Mouse (Mus musculus) testis, adult 2 months (tissue): ENCODE measurements around the gene Cabp1. TPM values are rescaled to one million over a fixed set of nuclear protein-coding genes. Genes with fewer than 3 reads are reported as not detected.

Experiments
- H3K27ac ChIP-seq: fragments of 200-500 bp; 2 replicates; pipeline ENCODE4 v1.5.1; 2012; ENCODE audit warnings: low read depth, low read length; ENCODE audit not compliant: control insufficient read depth, insufficient read depth
- H3K27me3 ChIP-seq: fragments of 200-500 bp; 2 replicates; pipeline ENCODE4 v1.6.1; 2012; ENCODE audit warnings: mild to moderate bottlenecking, low read length, moderate library complexity; ENCODE audit not compliant: control insufficient read depth, insufficient read depth
- H3K36me3 ChIP-seq: fragments of 200-500 bp; 2 replicates; pipeline ENCODE4 v1.6.1; 2012; ENCODE audit warnings: mild to moderate bottlenecking, low read length; ENCODE audit not compliant: control insufficient read depth, insufficient read depth
- H3K4me1 ChIP-seq: fragments of 200-500 bp; 2 replicates; pipeline ENCODE4 v1.6.1; 2012; ENCODE audit warnings: low read length; ENCODE audit not compliant: control insufficient read depth, insufficient read depth
- H3K4me3 ChIP-seq: fragments of 200-500 bp; 2 replicates; pipeline ENCODE4 v1.5.1; 2012; ENCODE audit warnings: low read depth, mild to moderate bottlenecking, low read length, moderate library complexity, mixed read lengths; ENCODE audit not compliant: control insufficient read depth
- CTCF ChIP-seq: fragments of 200-500 bp; IDR thresholded peaks from 2 replicates; pipeline ENCODE4 v1.5.1; 2012; ENCODE audit warnings: low read depth, mild to moderate bottlenecking, inconsistent platforms, low read length, moderate library complexity; ENCODE audit not compliant: control insufficient read depth, insufficient read depth, insufficient replicate concordance
- POLR2A ChIP-seq: fragments of 200-500 bp; IDR thresholded peaks from 2 replicates; pipeline ENCODE4 v1.6.1; 2012; ENCODE audit warnings: low read depth, mild to moderate bottlenecking, inconsistent platforms, low read length, moderate library complexity; ENCODE audit not compliant: control insufficient read depth
- polyA plus RNA-seq: library from polyadenylated mRNA; depleted of rRNA; stranded (reverse); fragments of >200 nt; gene quantifications from 2 replicates; pipeline ENCODE4 v1.2.3, GENCODE M21; 2012

The Cabp1 gene
- polyA plus RNA-seq, 1 experiment = 9.1 TPM

- peaks cover 13% of the 10 kb centered on the region for H3K4me1 ChIP-seq
- H3K4me3 ChIP-seq = no peak overlapping the region
- no peak for TF ChIP-seq POLR2A
- H3K36me3 ChIP-seq = no peaks in the 10 kb centered on the region
- H3K27ac ChIP-seq = no peak overlapping the region
- no peaks in the 10 kb centered on the region for H3K27me3 ChIP-seq
Observed at GRCm38 (mm10) chr5:115233031-115233780, 39.0 kb upstream of the Cabp1 start.

- Histone ChIP-seq H3K36me3 (no peaks in the 10 kb centered on the region), H3K27me3 (no peaks in the 10 kb centered on the region), H3K4me1 (peaks cover 18% of the 10 kb centered on the region), H3K27ac (no peak overlapping the region), H3K4me3 (no peak overlapping the region)
- TF ChIP-seq POLR2A (no peak), CTCF (no peak)
Observed at GRCm38 (mm10) chr5:115232516-115232915, 38.3 kb upstream of the Cabp1 start.

DNA sequence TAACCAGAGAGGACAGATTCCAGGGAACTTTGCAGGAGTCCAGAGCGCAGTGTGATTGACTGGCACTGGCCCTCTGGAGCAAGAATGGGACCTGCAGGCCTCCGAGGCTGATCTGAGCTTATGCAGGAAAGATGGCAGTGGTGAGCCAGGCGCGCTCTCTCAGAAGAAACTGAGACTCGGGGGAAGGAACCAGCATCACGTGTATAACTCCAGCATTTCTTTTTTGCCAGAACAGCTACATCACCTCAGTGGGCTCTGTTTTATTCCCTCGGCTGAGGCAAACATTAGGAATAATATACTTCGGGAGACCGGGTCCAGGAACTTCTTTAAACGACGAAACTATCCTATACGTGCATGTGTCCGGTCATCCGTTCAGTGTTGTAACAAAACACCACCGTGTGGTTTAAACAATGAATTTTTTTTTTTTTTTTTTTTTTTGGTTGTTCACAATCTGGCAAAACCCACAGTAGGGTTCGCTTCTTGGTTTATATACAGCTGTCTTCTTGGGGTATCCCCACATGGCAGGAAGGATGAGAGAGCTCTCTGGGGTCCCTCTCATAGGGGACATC is 37.5 kb upstream of the Cabp1 start:
- H3K4me3 ChIP-seq = no peak overlapping the region
- no peaks in the 10 kb centered on the region for H3K27me3 ChIP-seq
- H3K4me1 ChIP-seq = peaks cover 16% of the 10 kb centered on the region
- TF ChIP-seq POLR2A = no peak
- TF ChIP-seq CTCF = no peak
- no peak overlapping the region for H3K27ac ChIP-seq
- H3K36me3 ChIP-seq = no peaks in the 10 kb centered on the region

DNA sequence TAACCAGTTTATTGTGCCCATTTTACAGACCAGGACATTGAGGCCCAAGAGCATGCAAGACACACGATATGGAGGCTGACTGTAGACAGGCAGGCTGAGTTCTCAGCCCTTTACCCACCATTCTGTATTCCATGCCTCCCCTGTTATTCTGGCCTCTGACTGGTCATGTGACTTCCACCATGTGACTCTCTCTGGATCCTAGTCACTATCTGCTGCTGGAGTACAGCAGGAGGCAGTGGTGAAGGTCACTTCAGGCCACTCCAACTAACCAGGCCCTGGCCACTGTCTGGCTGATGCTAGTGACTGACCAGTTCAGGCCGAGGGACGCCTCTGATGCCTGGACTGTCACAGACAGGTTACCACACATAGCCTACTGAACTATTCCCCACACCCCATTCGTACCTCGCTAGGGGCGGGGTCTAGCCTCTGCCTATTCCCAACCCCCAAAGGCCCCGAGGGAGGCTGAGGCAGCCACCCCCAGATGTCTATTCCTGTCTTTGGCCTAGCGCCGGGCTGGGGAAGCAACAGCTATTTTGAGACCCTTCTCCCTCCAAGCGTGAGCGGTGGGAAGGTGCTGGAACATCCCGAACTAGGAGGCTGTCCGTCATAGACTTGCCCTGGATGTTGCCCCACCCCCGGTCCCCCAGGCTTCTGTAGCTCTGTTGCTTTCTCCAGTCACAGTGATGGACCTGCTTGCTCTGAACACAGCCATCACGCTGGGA is 36.8 kb upstream of the Cabp1 start:
- Histone ChIP-seq H3K4me3 (no peak overlapping the region), H3K27me3 (no peaks in the 10 kb centered on the region), H3K36me3 (no peaks in the 10 kb centered on the region), H3K27ac (no peak overlapping the region), H3K4me1 (peaks cover 19% of the 10 kb centered on the region)
- TF ChIP-seq CTCF (no peak), POLR2A (no peak)

GRCm38 (mm10) chr5:115222485-115222884 is 28.3 kb upstream of the Cabp1 start:
- H3K4me3 ChIP-seq = peak overlapping the region; percentile 84
- peaks cover 5% of the 10 kb centered on the region; the same call in 1 of the 2 replicates for H3K4me1 ChIP-seq
- no peaks in the 10 kb centered on the region for H3K27me3 ChIP-seq
- no peaks in the 10 kb centered on the region for H3K36me3 ChIP-seq
- no peak overlapping the region for H3K27ac ChIP-seq
- TF ChIP-seq CTCF (peak; percentile 75; the same call in 1 of the 2 replicates), POLR2A (no peak)

- Histone ChIP-seq H3K36me3 (no peaks in the 10 kb centered on the region), H3K27ac (peak overlapping the region; percentile 85), H3K4me3 (peak overlapping the region; percentile 84), H3K27me3 (no peaks in the 10 kb centered on the region), H3K4me1 (peaks cover 2% of the 10 kb centered on the region; the same call in 1 of the 2 replicates)
- peak; percentile 79; the same call in 1 of the 2 replicates for TF ChIP-seq POLR2A
- TF ChIP-seq CTCF = no peak
Observed at GRCm38 (mm10) chr5:115220931-115221640, 26.9 kb upstream of the Cabp1 start.

- Histone ChIP-seq H3K27ac (no peak overlapping the region), H3K27me3 (no peaks in the 10 kb centered on the region), H3K36me3 (no peaks in the 10 kb centered on the region), H3K4me3 (no peak overlapping the region), H3K4me1 (peaks cover 9% of the 10 kb centered on the region)
- TF ChIP-seq POLR2A = no peak
- no peak for TF ChIP-seq CTCF
Observed at GRCm38 (mm10) chr5:115217998-115218397, 23.8 kb upstream of the Cabp1 start.
